In genomic region chr11:100528375-100529165, GRCm38 (mm10) we compare ENCODE assay signal across 8 mouse cellular contexts. TPM values are rescaled to one million over a fixed set of nuclear protein-coding genes. Genes with fewer than 3 reads are reported as not detected.
DNase-seq lines count a peak whose midpoint lies in the region; ATAC-seq lines count a peak whose summit lies in the region.

No protein-coding gene starts in this region.

- H3K9me3 ChIP-seq in kidney, embryonic 15.5 days (replicated peaks): no peaks in the 10 kb centered on the region
- no peaks in the 10 kb centered on the region for H3K9me3 ChIP-seq in hindbrain, embryonic 11.5 days (ENCODE audit: control insufficient read depth, low read length)
- H3K9me3 ChIP-seq in midbrain, embryonic 13.5 days: no peaks in the 10 kb centered on the region

- peak overlapping the region; percentile 89 for H3K4me2 ChIP-seq in kidney, embryonic 15.5 days
- H3K4me2 ChIP-seq in hindbrain, embryonic 11.5 days (replicated peaks; ENCODE audit: low read depth, low read length): peak overlapping the region; percentile 57
- H3K4me2 ChIP-seq in midbrain, embryonic 13.5 days (replicated peaks): peak overlapping the region; percentile 89

- ATAC-seq in kidney, embryonic 15.5 days (replicated peaks; ENCODE audit: low FRiP score): no peak; the same call in 1 of the 2 replicates
- ATAC-seq in hindbrain, embryonic 11.5 days (ENCODE audit: low FRiP score): no peak; the same call in 1 of the 2 replicates
- no peak for ATAC-seq in midbrain, embryonic 13.5 days

- H3K4me1 ChIP-seq in kidney, embryonic 15.5 days: peaks cover 35% of the 10 kb centered on the region
- H3K4me1 ChIP-seq in brown adipose tissue, adult 24 weeks (ENCODE audit: control insufficient read depth, insufficient read depth, insufficient read length, low read length): peaks cover 13% of the 10 kb centered on the region
- H3K4me1 ChIP-seq in hindbrain, embryonic 11.5 days (replicated peaks; ENCODE audit: control insufficient read depth, insufficient read depth, low read length): peaks cover 10% of the 10 kb centered on the region
- H3K4me1 ChIP-seq in midbrain, embryonic 13.5 days (replicated peaks): peaks cover 38% of the 10 kb centered on the region

- H3K36me3 ChIP-seq in kidney, embryonic 15.5 days: peaks cover 11% of the 10 kb centered on the region
- no peaks in the 10 kb centered on the region for H3K36me3 ChIP-seq in hindbrain, embryonic 11.5 days (ENCODE audit: control insufficient read depth, insufficient read depth, low read length)
- H3K36me3 ChIP-seq in midbrain, embryonic 13.5 days: peaks cover 9% of the 10 kb centered on the region

- 21% methylated on average over 19 of the region's 19 CpGs for WGBS in kidney, embryonic 15.5 days
- WGBS in hindbrain, embryonic 11.5 days: 21% methylated on average over 19 of the region's 19 CpGs
- WGBS in midbrain, embryonic 13.5 days: 21% methylated on average over 19 of the region's 19 CpGs

- peak overlapping the region; percentile 78 for H3K27ac ChIP-seq in kidney, embryonic 15.5 days
- peak overlapping the region; percentile 39; the same call in 1 of the 2 replicates for H3K27ac ChIP-seq in brown adipose tissue, adult 24 weeks (replicated peaks; ENCODE audit: low read depth, low read length)
- peak overlapping the region; percentile 63 for H3K27ac ChIP-seq in hindbrain, embryonic 11.5 days (ENCODE audit: low read depth, low read length)
- H3K27ac ChIP-seq in midbrain, embryonic 13.5 days: peak overlapping the region; percentile 92

- DNase-seq in kidney, postnatal 10 days: no peak
- no peak for DNase-seq in hindbrain, embryonic 11.5 days (ENCODE audit: low spot score)
- no peak for DNase-seq in frontal cortex, postnatal 14 days (ENCODE audit: low spot score in 2 of 2)
- no peak for DNase-seq in layer of hippocampus, adult 18-20 months (ENCODE audit: low spot score in 2 of 2)
- DNase-seq in urinary bladder, postnatal 4 days (ENCODE audit: low spot score in 2 of 2): no peak

- peak overlapping the region; percentile 86 for H3K4me3 ChIP-seq in kidney, embryonic 15.5 days (replicated peaks)
- H3K4me3 ChIP-seq in brown adipose tissue, adult 24 weeks (ENCODE audit: insufficient read depth, low read depth, low read length): peak overlapping the region; percentile 69
- peak overlapping the region; percentile 92 for H3K4me3 ChIP-seq in hindbrain, embryonic 11.5 days (ENCODE audit: low read depth, low read length)
- peak overlapping the region; percentile 94 for H3K4me3 ChIP-seq in midbrain, embryonic 13.5 days (replicated peaks)

- no peaks in the 10 kb centered on the region for H3K27me3 ChIP-seq in kidney, embryonic 15.5 days
- no peaks in the 10 kb centered on the region for H3K27me3 ChIP-seq in hindbrain, embryonic 11.5 days (ENCODE audit: control insufficient read depth, insufficient read depth, low read length)
- H3K27me3 ChIP-seq in midbrain, embryonic 13.5 days: no peaks in the 10 kb centered on the region

- H3K9ac ChIP-seq in kidney, embryonic 15.5 days: peak overlapping the region; percentile 51
- peak overlapping the region; percentile 94 for H3K9ac ChIP-seq in hindbrain, embryonic 11.5 days (ENCODE audit: low read depth, low read length)
- H3K9ac ChIP-seq in midbrain, embryonic 13.5 days (replicated peaks): peak overlapping the region; percentile 69

RNA-seq across cellular contexts. Expression of gene Acly, which starts 0.8 kb away (rescaled TPM):
- 151 and 175 TPM in 2 replicates for polyA plus RNA-seq in kidney, embryonic 15.5 days (2015; fragmentation: Nextera tagmentation; extraction: Ambion mirVana)
- 2,639 and 2,906 TPM in 2 replicates for polyA plus RNA-seq in brown adipose tissue, adult 24 weeks (2012; ENCODE audit: insufficient read depth, insufficient read length, missing spikeins)
- polyA plus RNA-seq in hindbrain, embryonic 11.5 days (2014; fragmentation: Nextera tagmentation; extraction: Ambion mirVana): 259 and 306 TPM in 2 replicates
- polyA plus RNA-seq in midbrain, embryonic 13.5 days (2015; fragmentation: Nextera tagmentation; extraction: Ambion mirVana): 272 and 273 TPM in 2 replicates
- total RNA-seq in layer of hippocampus, adult 18-20 months (2021): 100 to 1,000 TPM; 118 to 124 TPM

RNA-seq across cellular contexts. Expression of gene Ttc25, which starts 16.8 kb away (rescaled TPM):
- polyA plus RNA-seq in kidney, embryonic 15.5 days (2015; fragmentation: Nextera tagmentation; extraction: Ambion mirVana): 0.99 and 1.1 TPM in 2 replicates
- 28.0 and 35.4 TPM in 2 replicates for polyA plus RNA-seq in brown adipose tissue, adult 24 weeks (2012; ENCODE audit: insufficient read depth, insufficient read length, missing spikeins)
- polyA plus RNA-seq in hindbrain, embryonic 11.5 days (2014; fragmentation: Nextera tagmentation; extraction: Ambion mirVana): 2.6 and 2.8 TPM in 2 replicates
- polyA plus RNA-seq in midbrain, embryonic 13.5 days (2015; fragmentation: Nextera tagmentation; extraction: Ambion mirVana): 2.8 and 3.0 TPM in 2 replicates
- total RNA-seq in layer of hippocampus, adult 18-20 months (2021): 1 to 10 TPM in 1 of 2 experiments, under 1 TPM in 1; 0.96 to 1.1 TPM

RNA-seq across cellular contexts. Expression of gene Cnp, which starts 46.1 kb away (rescaled TPM):
- 25.3 and 29.6 TPM in 2 replicates for polyA plus RNA-seq in kidney, embryonic 15.5 days (2015; fragmentation: Nextera tagmentation; extraction: Ambion mirVana)
- 7.7 and 8.4 TPM in 2 replicates for polyA plus RNA-seq in brown adipose tissue, adult 24 weeks (2012; ENCODE audit: insufficient read depth, insufficient read length, missing spikeins)
- 17.4 and 17.8 TPM in 2 replicates for polyA plus RNA-seq in hindbrain, embryonic 11.5 days (2014; fragmentation: Nextera tagmentation; extraction: Ambion mirVana)
- polyA plus RNA-seq in midbrain, embryonic 13.5 days (2015; fragmentation: Nextera tagmentation; extraction: Ambion mirVana): 21.5 and 23.6 TPM in 2 replicates
- 100 to 1,000 TPM; 171 to 195 TPM for total RNA-seq in layer of hippocampus, adult 18-20 months (2021)

RNA-seq across cellular contexts. Expression of gene Klhl11, which starts 56.0 kb away (rescaled TPM):
- 8.4 and 10.0 TPM in 2 replicates for polyA plus RNA-seq in kidney, embryonic 15.5 days (2015; fragmentation: Nextera tagmentation; extraction: Ambion mirVana)
- polyA plus RNA-seq in brown adipose tissue, adult 24 weeks (2012; ENCODE audit: insufficient read depth, insufficient read length, missing spikeins): 2.5 and 3.4 TPM in 2 replicates
- polyA plus RNA-seq in hindbrain, embryonic 11.5 days (2014; fragmentation: Nextera tagmentation; extraction: Ambion mirVana): 13.8 and 14.9 TPM in 2 replicates
- 12.9 and 13.1 TPM in 2 replicates for polyA plus RNA-seq in midbrain, embryonic 13.5 days (2015; fragmentation: Nextera tagmentation; extraction: Ambion mirVana)
- 100 to 1,000 TPM; 117 to 124 TPM for total RNA-seq in layer of hippocampus, adult 18-20 months (2021)

Comparison
In these comparisons a context has a peak if more than half of its experiments do, and no peak if none do; other contexts are left out.
1. H3K27ac ChIP-seq: peak in every context shown above with its lines; median percentile 92 in midbrain, embryonic 13.5 days; 78 in kidney, embryonic 15.5 days; 63 in hindbrain, embryonic 11.5 days; 39 in brown adipose tissue, adult 24 weeks.